Mouse (Mus musculus) cerebellum, adult 2 months (tissue): ENCODE measurements around the gene Gcnt2.

Source experiments
- CTCF ChIP-seq: fragments of 200-500 bp; IDR thresholded peaks from 2 replicates; pipeline ENCODE4 v1.5.1; 2011; ENCODE audit warnings: low read depth, mild to moderate bottlenecking, control low read depth, low read length, moderate library complexity, borderline replicate concordance; ENCODE audit not compliant: insufficient read depth
- POLR2A ChIP-seq: fragments of 200-500 bp; IDR thresholded peaks from 2 replicates; pipeline ENCODE4 v1.6.1; 2011; ENCODE audit warnings: low read length, control low read depth, borderline replicate concordance; ENCODE audit not compliant: insufficient read depth

- TF ChIP-seq CTCF: no peak
- no peak for TF ChIP-seq POLR2A
These were observed 13.2 kb upstream of the Gcnt2 start for GRCm38 (mm10) chr13:40846375-40846774.
